Mouse (Mus musculus) kidney, adult 2 months (tissue): ENCODE results near the gene Oat. TPM values are rescaled to one million over a fixed set of nuclear protein-coding genes. Genes with fewer than 3 reads are reported as not detected.

Experiments used
- DNase-seq: peaks from one replicate; pipeline ENCODE4 v3.0.0; 2021
- H3K27ac ChIP-seq: fragments of 200-500 bp; 2 replicates; pipeline ENCODE4 v1.5.1; 2012; ENCODE audit warnings: low read depth, low read length, control low read depth, inconsistent platforms; ENCODE audit not compliant: insufficient read depth
- H3K27me3 ChIP-seq: fragments of 200-500 bp; replicated peaks from 2 replicates; pipeline ENCODE4 v1.6.1; 2012; ENCODE audit warnings: mild to moderate bottlenecking, moderate library complexity, low read length, inconsistent platforms; ENCODE audit not compliant: control insufficient read depth, insufficient read depth
- H3K36me3 ChIP-seq: fragments of 200-500 bp; 2 replicates; pipeline ENCODE4 v1.6.1; 2012; ENCODE audit warnings: mild to moderate bottlenecking, moderate library complexity, low read length, inconsistent platforms; ENCODE audit not compliant: control insufficient read depth, insufficient read depth
- H3K4me1 ChIP-seq: fragments of 200-500 bp; 2 replicates; pipeline ENCODE4 v1.6.1; 2011; ENCODE audit warnings: low read length; ENCODE audit not compliant: control insufficient read depth, insufficient read depth
- H3K4me3 ChIP-seq: fragments of 200-500 bp; 2 replicates; pipeline ENCODE4 v1.5.1; 2011; ENCODE audit warnings: mild to moderate bottlenecking, low read depth, low read length, control low read depth; ENCODE audit not compliant: insufficient read depth
- CTCF ChIP-seq: fragments of 200-500 bp; conservative IDR thresholded peaks from 2 replicates; pipeline ENCODE4 v1.5.1; 2011; ENCODE audit warnings: low read depth, mild to moderate bottlenecking, control low read depth, low read length, moderate library complexity, mixed read lengths; ENCODE audit not compliant: insufficient read depth, insufficient read length
- POLR2A ChIP-seq: fragments of 200-500 bp; IDR thresholded peaks from one replicate; pipeline ENCODE4 v1.6.1; 2011; ENCODE audit warnings: low read depth, low read length, control low read depth
- WGBS: fragments of 180-500 bp; shearing (Covaris S2); methylation state at CpG from one replicate; pipeline ENCODE4 v1.1.7; 2018; 5-methylcytosine and 5-hydroxymethylcytosine counted together
- polyA plus RNA-seq: library from polyadenylated mRNA; depleted of rRNA; stranded (reverse); fragments of >200 nt; gene quantifications from 2 replicates; pipeline ENCODE4 v1.2.3, GENCODE M21; 2012; rRNA removed

Gene Oat
- polyA plus RNA-seq, result 399 and 457 TPM in 2 replicates

DNA sequence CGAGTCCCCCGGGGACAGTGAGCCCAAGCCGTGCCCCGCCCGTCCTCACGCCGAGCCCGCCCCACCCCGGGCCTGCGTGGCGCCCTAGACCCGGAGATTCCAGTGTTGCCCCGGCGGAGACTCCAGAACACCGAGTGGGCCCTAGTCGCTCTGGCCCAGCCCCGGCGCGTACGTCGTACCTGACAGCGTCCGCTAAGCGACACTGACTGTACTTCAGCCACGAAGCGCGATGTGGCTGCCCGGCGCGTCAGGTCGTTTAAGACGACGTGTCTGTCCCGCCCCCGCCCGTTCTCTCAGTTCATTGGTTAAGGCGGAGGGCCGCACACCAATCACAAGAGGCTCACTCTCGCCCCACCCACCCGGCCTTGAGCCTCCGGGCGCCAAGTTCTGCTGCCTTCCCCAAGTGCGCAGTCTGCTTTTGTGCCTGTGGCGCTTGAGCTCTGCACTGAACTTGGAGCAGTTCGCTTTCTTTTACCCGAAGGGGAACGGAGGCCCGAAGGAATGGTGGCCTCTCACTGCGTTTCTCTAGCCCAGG is at the start of gene Oat:
Oat (minus strand) TSS at position 283 of the 535 bp plus-strand sequence.
- Histone ChIP-seq H3K27me3 (no peaks in the 10 kb centered on the region; the same call in 1 of the 2 replicates), H3K4me3 (peak within 1 kb of the TSS; percentile 79), H3K27ac (peak within 1 kb of the TSS; percentile 84), H3K36me3 (no peaks in the 10 kb centered on the region), H3K4me1 (peaks cover 13% of the 10 kb centered on the region)
- TF ChIP-seq CTCF (no peak), POLR2A (peak; percentile 92)
- DNase-seq, result peak; percentile 97
- WGBS, result under 1% methylated on average over 49 of the region's 49 CpGs

DNA sequence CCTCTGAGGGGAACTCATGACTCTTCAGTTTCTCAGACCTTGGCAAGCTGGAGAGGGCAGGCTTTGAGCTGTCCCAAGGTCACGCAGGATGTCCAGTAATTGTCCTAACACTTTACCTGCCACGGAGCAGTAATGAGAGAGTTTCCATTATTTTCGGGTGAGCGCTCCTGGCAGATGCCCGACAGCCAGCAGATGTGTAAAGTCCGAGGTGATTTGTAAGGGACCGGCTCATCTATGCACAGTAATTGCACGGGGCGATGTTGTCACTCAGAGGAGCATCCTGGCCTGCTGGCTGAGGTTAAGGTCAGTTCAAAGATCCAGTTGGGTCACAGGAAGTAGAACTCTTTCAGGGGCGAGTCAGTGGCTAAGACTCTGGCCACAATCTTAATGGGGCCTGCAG is 48.0 kb upstream of the Oat start:
- DNase-seq, result peak; percentile 48
- 39% methylated on average over 10 of the region's 10 CpGs for WGBS
- no peaks in the 10 kb centered on the region for H3K4me1 ChIP-seq
- no peak overlapping the region for H3K4me3 ChIP-seq
- no peaks in the 10 kb centered on the region for H3K36me3 ChIP-seq
- H3K27me3 ChIP-seq, result no peaks in the 10 kb centered on the region
- TF ChIP-seq POLR2A (no peak), CTCF (no peak)
- H3K27ac ChIP-seq, result no peak overlapping the region

DNA sequence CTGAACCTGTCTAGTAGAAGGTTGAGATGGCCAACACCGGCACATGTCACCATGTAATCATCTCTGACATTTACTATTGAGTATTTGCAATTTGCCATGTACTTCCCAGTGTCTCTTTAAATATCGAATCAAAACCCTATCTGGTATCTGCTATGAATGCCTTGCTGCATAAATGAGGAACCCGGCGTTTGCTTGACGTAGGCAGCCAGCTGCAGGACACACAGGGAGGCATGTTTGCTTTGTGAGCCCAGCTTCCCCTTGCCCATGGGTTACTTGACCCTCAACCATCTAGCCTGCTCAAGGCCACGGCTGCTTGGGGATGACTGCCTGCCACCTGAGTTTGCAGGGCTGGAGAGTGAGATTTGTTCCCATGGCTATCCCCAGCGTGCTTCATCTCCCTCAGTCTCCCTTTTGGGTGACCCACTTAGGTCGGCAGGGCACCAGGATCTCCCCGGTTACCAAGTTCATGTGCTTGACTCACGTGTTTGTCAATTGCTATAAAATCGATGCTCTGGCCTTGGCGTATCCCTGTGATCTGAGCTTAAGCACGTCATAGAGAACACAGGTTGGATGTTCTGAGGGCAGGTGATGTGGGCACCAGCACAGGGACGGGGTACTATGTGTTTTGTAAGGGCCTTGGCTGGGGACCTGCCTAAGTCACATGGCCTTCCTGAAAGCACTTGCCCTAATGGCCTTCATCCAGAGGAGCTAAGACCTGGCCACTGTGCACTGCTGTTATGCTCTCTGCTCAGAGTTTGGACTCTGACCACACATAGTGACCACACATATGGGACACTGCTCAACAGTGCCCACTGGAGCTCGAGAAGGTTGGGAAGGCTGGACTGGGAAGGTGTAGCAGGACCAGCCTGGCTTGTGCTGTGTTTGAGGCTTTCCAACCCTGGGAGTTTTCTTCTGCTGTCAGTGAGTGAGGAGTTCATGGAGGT is 44.0 kb upstream of the Oat start:
- Histone ChIP-seq H3K27me3 (no peaks in the 10 kb centered on the region), H3K4me3 (no peak overlapping the region), H3K4me1 (no peaks in the 10 kb centered on the region), H3K27ac (no peak overlapping the region), H3K36me3 (no peaks in the 10 kb centered on the region)
- 87% methylated on average over 15 of the region's 15 CpGs for WGBS
- DNase-seq, result peak; percentile 80
- TF ChIP-seq POLR2A (no peak), CTCF (peak; percentile 22; the same call in 1 of the 2 replicates)

DNA sequence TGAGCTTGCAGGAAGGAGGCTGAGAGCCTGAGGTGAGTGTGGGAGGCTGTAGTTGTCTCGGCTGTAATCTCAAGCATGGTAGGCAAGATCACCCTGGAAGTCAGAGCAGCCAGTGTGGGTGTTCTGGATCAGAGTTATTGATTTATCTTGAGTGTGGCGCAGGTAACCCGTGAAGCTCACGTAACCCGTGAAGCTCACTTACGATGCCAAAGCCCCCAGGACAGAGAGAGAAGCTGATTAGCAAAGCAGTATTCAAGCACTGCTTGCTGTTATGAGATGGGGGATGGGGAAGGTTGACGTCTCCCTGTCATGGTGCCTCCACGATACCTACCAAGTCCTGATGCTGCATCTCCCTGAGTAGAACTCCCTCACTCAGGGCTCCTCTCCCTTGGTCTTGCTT is 43.4 kb upstream of the Oat start:
- Histone ChIP-seq H3K4me1 (no peaks in the 10 kb centered on the region), H3K4me3 (no peak overlapping the region), H3K36me3 (no peaks in the 10 kb centered on the region), H3K27me3 (no peaks in the 10 kb centered on the region), H3K27ac (no peak overlapping the region)
- no peak for DNase-seq
- TF ChIP-seq CTCF (no peak), POLR2A (no peak)
- WGBS, result 92% methylated on average over 8 of the region's 8 CpGs

DNA sequence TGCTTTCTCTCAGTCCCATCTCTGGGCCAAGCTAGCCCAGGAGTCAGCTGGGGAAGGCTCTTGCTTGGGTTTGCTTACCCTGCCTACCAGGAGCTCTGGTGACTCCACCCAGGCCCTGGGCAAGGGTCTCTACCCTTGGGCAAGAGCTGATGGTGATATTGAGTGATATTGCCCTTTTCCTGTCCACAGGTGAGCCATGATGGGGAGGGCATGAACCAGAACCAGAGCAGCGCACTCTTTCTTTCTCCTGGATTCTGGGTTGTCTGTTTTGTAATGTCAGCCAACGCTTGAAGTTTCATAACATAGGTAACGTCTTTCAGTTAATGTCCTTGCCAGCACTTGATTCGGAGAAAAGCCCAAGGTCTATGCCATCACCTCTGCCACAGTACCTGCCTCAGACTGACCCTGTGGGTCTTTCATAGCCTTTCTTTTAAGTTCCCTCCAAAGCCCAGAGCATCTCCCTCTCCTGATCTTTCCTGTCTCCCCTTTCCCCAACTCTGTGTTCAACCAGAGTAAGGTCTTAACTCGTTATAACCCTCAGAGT is 40.9 kb upstream of the Oat start:
- no peaks in the 10 kb centered on the region for H3K4me1 ChIP-seq
- H3K27ac ChIP-seq, result no peak overlapping the region
- no peaks in the 10 kb centered on the region for H3K36me3 ChIP-seq
- no peak for TF ChIP-seq CTCF
- no peak for TF ChIP-seq POLR2A
- no peak overlapping the region for H3K4me3 ChIP-seq
- H3K27me3 ChIP-seq, result no peaks in the 10 kb centered on the region
- WGBS, result 91% methylated on average over 5 of the region's 5 CpGs
- DNase-seq, result no peak

DNA sequence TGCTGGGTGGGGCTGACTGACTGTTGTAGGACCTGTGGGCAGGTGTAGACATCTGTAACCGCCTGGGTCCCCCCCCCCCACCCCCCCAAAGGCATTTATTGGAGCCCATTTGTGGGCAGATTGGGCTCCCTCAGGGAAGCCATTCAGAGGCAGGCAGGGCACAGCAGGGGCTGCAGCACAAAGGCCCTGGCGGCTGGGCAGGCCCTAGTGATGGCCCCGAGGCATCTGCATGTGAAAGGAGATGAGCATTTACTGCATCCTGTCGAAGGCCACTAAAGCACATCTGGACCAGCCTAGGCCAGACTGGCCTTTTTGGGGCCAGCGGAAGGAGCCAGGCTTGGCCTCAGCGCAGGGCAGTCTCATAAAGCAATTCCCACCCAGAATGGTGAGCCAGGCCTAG is 40.2 kb upstream of the Oat start:
- no peaks in the 10 kb centered on the region for H3K27me3 ChIP-seq
- DNase-seq, result no peak
- no peak for TF ChIP-seq POLR2A
- no peak for TF ChIP-seq CTCF
- WGBS, result 86% methylated on average over 6 of the region's 6 CpGs
- H3K4me1 ChIP-seq, result no peaks in the 10 kb centered on the region
- H3K36me3 ChIP-seq, result no peaks in the 10 kb centered on the region
- no peak overlapping the region for H3K27ac ChIP-seq
- no peak overlapping the region for H3K4me3 ChIP-seq

DNA sequence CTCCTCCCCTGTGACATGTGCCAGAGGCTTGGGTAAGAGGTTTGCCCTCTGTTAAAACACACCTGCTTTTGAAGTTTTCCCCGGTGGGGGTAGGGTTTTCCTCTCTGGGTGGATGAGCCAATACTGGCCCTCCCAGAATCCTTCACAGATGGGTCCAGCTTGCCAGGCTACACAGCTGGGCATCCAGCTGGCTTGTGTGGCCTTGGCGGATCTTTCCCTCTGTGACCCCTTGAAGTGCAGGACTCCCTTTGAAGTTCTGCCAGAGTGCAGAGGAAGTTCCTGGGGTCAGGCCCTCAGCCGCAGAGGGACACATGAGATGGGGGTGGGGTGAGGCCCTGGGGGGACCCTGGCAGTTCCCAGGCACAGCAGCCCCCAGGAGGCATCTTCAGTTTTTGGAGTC is 39.1 kb upstream of the Oat start:
- 36% methylated on average over 3 of the region's 3 CpGs for WGBS
- no peak overlapping the region for H3K4me3 ChIP-seq
- no peak for DNase-seq
- no peaks in the 10 kb centered on the region for H3K36me3 ChIP-seq
- H3K27me3 ChIP-seq, result no peaks in the 10 kb centered on the region
- no peak overlapping the region for H3K27ac ChIP-seq
- TF ChIP-seq CTCF (no peak), POLR2A (no peak)
- no peaks in the 10 kb centered on the region for H3K4me1 ChIP-seq
